Mouse (Mus musculus) kidney, adult 2 months (tissue): ENCODE measurements at regions not wholly inside any gene's neighbourhood (a gene's known extent, or its start where the extent isn't known, plus 50 kb on each side); places are given as distances from the start of the nearest gene placed in this dataset.

ENCODE experiments used
- DNase-seq: peaks from one replicate; pipeline ENCODE4 v3.0.0; 2021
- H3K27ac ChIP-seq: fragments of 200-500 bp; 2 replicates; pipeline ENCODE4 v1.5.1; 2012; ENCODE audit warnings: low read depth, low read length, control low read depth, inconsistent platforms; ENCODE audit not compliant: insufficient read depth
- H3K27me3 ChIP-seq: fragments of 200-500 bp; replicated peaks from 2 replicates; pipeline ENCODE4 v1.6.1; 2012; ENCODE audit warnings: mild to moderate bottlenecking, moderate library complexity, low read length, inconsistent platforms; ENCODE audit not compliant: control insufficient read depth, insufficient read depth
- H3K36me3 ChIP-seq: fragments of 200-500 bp; 2 replicates; pipeline ENCODE4 v1.6.1; 2012; ENCODE audit warnings: mild to moderate bottlenecking, moderate library complexity, low read length, inconsistent platforms; ENCODE audit not compliant: control insufficient read depth, insufficient read depth
- H3K4me1 ChIP-seq: fragments of 200-500 bp; 2 replicates; pipeline ENCODE4 v1.6.1; 2011; ENCODE audit warnings: low read length; ENCODE audit not compliant: control insufficient read depth, insufficient read depth
- H3K4me3 ChIP-seq: fragments of 200-500 bp; 2 replicates; pipeline ENCODE4 v1.5.1; 2011; ENCODE audit warnings: mild to moderate bottlenecking, low read depth, low read length, control low read depth; ENCODE audit not compliant: insufficient read depth
- CTCF ChIP-seq: fragments of 200-500 bp; conservative IDR thresholded peaks from 2 replicates; pipeline ENCODE4 v1.5.1; 2011; ENCODE audit warnings: low read depth, mild to moderate bottlenecking, control low read depth, low read length, moderate library complexity, mixed read lengths; ENCODE audit not compliant: insufficient read depth, insufficient read length
- POLR2A ChIP-seq: fragments of 200-500 bp; IDR thresholded peaks from one replicate; pipeline ENCODE4 v1.6.1; 2011; ENCODE audit warnings: low read depth, low read length, control low read depth
- WGBS: fragments of 180-500 bp; shearing (Covaris S2); methylation state at CpG from one replicate; pipeline ENCODE4 v1.1.7; 2018; 5-methylcytosine and 5-hydroxymethylcytosine counted together

DNA sequence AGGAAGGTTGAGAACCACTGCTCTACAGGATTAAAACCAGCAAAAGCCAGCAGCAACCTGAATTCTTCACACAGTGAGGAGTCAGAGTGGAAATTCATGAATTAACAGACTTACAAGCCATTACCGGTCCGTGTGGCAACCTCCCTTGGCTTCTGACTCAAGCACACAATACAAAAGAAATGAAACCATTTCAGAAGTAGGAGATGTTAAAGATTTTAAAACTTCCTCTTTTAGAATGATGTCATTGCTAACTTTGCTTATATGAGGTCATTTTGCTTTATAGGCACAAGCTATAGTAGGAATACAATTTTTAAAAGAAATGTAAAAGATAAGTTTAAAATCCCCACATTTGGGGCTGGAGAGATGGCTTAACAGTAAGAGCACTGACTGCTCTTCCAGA is 99.1 kb upstream of the Clint1 start:
- Histone ChIP-seq H3K36me3 (no peaks in the 10 kb centered on the region), H3K4me3 (no peak overlapping the region), H3K4me1 (no peaks in the 10 kb centered on the region), H3K27me3 (no peaks in the 10 kb centered on the region), H3K27ac (no peak overlapping the region)
- peak; percentile 19 for DNase-seq
- 54% methylated on average over 2 of the region's 2 CpGs for WGBS
- TF ChIP-seq CTCF (no peak), POLR2A (no peak)

- H3K27me3 ChIP-seq, result no peaks in the 10 kb centered on the region
- H3K4me3 ChIP-seq, result no peak overlapping the region
- no peak for TF ChIP-seq POLR2A
- no peak for TF ChIP-seq CTCF
- no peak overlapping the region for H3K27ac ChIP-seq
- DNase-seq, result peak; percentile 22
- no peaks in the 10 kb centered on the region for H3K36me3 ChIP-seq
- WGBS, result 58% methylated on average over 4 of the region's 4 CpGs
- no peaks in the 10 kb centered on the region for H3K4me1 ChIP-seq
Measured at GRCm38 (mm10) chr11:45767081-45767480, 84.8 kb upstream of the Clint1 start.

DNA sequence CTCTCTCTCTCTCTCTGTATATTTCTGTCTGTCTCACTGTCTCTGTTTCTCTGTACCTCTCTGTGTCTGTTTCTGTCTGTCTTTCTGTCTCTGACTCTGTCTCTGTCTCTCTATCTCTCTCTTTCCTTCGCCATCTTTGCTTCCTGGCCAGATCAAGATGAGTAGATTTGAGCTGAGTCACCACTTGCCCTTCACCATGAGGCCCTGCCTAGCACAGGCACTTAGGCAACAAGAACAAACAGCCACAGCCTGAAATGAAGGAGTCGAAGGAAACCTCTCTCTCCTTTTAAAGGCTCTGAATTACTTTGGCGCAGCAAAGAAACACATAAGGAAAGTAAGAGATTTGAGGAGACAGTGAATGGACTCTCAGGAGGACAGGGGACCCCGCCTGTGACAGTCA is 69.4 kb upstream of the Clint1 start:
- H3K4me3 ChIP-seq, result no peak overlapping the region
- no peak for DNase-seq
- no peak overlapping the region for H3K27ac ChIP-seq
- 90% methylated on average over 4 of the region's 4 CpGs for WGBS
- TF ChIP-seq POLR2A, result no peak
- TF ChIP-seq CTCF, result no peak
- H3K4me1 ChIP-seq, result no peaks in the 10 kb centered on the region
- H3K27me3 ChIP-seq, result no peaks in the 10 kb centered on the region
- no peaks in the 10 kb centered on the region for H3K36me3 ChIP-seq

DNA sequence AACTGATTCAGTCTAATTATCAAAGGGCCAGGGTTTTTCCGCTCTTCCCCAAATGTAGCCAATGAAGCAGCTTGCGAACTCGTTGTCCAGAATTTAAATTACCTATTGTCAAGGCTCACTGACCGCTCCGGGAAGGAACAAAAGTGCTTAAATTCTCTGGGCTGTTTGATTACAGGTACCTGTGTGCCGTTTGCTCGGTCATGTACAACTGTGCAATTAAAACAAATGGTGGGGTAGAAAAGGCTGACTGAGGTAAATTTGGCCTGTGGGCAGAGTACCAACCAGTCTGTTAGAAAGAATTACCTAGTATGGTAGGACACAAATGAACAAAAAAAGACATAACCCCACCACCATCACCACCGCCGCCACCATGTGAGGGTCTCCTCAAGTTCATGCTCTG is 66.0 kb upstream of the Clint1 start:
- H3K36me3 ChIP-seq, result no peaks in the 10 kb centered on the region
- WGBS, result 58% methylated on average over 9 of the region's 9 CpGs
- TF ChIP-seq CTCF (no peak), POLR2A (no peak)
- no peak overlapping the region for H3K27ac ChIP-seq
- no peaks in the 10 kb centered on the region for H3K27me3 ChIP-seq
- H3K4me3 ChIP-seq, result no peak overlapping the region
- DNase-seq, result no peak
- H3K4me1 ChIP-seq, result no peaks in the 10 kb centered on the region

- no peak for DNase-seq
- TF ChIP-seq CTCF (no peak), POLR2A (no peak)
- H3K4me1 ChIP-seq, result no peaks in the 10 kb centered on the region
- no peak overlapping the region for H3K4me3 ChIP-seq
- no peak overlapping the region for H3K27ac ChIP-seq
- WGBS, result 90% methylated on average over 5 of the region's 5 CpGs
- H3K36me3 ChIP-seq, result no peaks in the 10 kb centered on the region
- H3K27me3 ChIP-seq, result no peaks in the 10 kb centered on the region
Measured at GRCm38 (mm10) chr11:45787408-45787807, 64.4 kb upstream of the Clint1 start.

DNA sequence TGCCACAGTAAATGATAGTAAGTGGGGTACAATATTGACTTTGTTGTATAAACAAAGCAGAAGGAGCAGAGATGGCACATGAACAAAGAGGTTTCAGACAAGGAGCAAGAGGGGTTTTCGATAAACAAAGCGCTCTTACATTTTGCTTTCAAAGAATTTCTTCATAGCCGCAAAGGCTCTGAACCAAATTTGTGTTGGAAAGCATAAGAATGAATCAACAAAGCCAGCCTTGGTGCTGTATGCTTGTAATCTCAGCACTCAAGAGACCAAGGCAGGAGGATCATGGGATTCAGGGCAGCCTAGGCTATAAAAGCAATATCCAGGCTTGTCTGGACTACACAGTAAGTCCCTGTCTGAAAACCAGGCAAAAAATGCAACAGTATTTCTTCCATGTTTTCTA is 62.0 kb upstream of the Clint1 start:
- no peak for DNase-seq
- TF ChIP-seq POLR2A (no peak), CTCF (no peak)
- no peak overlapping the region for H3K27ac ChIP-seq
- WGBS, result 95% methylated on average over 3 of the region's 3 CpGs
- no peaks in the 10 kb centered on the region for H3K36me3 ChIP-seq
- no peak overlapping the region for H3K4me3 ChIP-seq
- no peaks in the 10 kb centered on the region for H3K27me3 ChIP-seq
- no peaks in the 10 kb centered on the region for H3K4me1 ChIP-seq

GRCm38 (mm10) chr11:45790504-45790903 is 61.3 kb upstream of the Clint1 start:
- Histone ChIP-seq H3K27ac (no peak overlapping the region), H3K4me3 (no peak overlapping the region), H3K4me1 (no peaks in the 10 kb centered on the region), H3K27me3 (no peaks in the 10 kb centered on the region), H3K36me3 (no peaks in the 10 kb centered on the region)
- DNase-seq, result no peak
- WGBS, result 87% methylated on average over 8 of the region's 8 CpGs
- TF ChIP-seq CTCF (no peak), POLR2A (no peak)

DNA sequence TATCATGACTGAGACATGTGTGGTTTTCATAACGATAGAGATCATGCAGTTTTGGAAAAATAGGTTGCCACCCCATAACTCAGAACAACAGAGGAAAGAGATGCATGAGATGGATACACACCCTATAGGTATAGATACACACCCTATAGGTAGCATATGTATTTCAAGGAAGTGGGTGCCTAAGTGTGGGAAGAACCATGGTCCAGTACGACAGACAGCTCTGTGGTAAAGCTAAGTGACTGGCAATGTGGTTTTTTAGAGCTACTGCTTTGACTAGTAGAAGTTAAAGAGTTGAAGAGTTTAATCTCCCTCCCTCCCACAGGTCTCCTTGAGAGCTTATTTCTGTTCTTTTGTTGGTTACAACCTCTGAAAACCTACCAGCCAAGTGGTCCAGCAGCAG is 60.2 kb upstream of the Clint1 start:
- TF ChIP-seq POLR2A, result no peak
- TF ChIP-seq CTCF, result no peak
- Histone ChIP-seq H3K27ac (no peak overlapping the region), H3K27me3 (no peaks in the 10 kb centered on the region), H3K4me1 (no peaks in the 10 kb centered on the region), H3K36me3 (no peaks in the 10 kb centered on the region), H3K4me3 (no peak overlapping the region)
- DNase-seq, result no peak
- WGBS, result 93% methylated on average over 2 of the region's 2 CpGs
